Mouse (Mus musculus) lung, embryonic 15.5 days (tissue): ENCODE measurements around the gene Ifitm2. TPM values are rescaled to one million over a fixed set of nuclear protein-coding genes. Genes with fewer than 3 reads are reported as not detected.
A peak's percentile ranks its signal among the peaks of the same experiment; 100 is the strongest.

Experiments
- ATAC-seq: fragments of 200-750 bp; cut with Nextera tagmentation; 2 replicates; pipeline ENCODE4 v1.8.0; 2017; ENCODE audit warnings: moderate number of reproducible peaks, borderline replicate concordance; ENCODE audit not compliant: low FRiP score, low TSS enrichment; ENCODE audit errors: extremely low read depth
- H3K27ac ChIP-seq: fragments of 300-500 bp; sonication (generic); 2 replicates; pipeline ENCODE4 v1.5.1; 2015; ENCODE audit warnings: moderate library complexity, mild to moderate bottlenecking, inconsistent platforms
- H3K27me3 ChIP-seq: fragments of 300-500 bp; sonication (generic); 2 replicates; pipeline ENCODE4 v1.6.1; 2015; ENCODE audit warnings: inconsistent platforms
- H3K36me3 ChIP-seq: fragments of 300-500 bp; sonication (generic); 2 replicates; pipeline ENCODE4 v1.6.1; 2015; ENCODE audit warnings: inconsistent platforms
- H3K4me1 ChIP-seq: fragments of 300-500 bp; sonication (generic); 2 replicates; pipeline ENCODE4 v1.6.1; 2015; ENCODE audit warnings: inconsistent platforms
- H3K4me2 ChIP-seq: fragments of 300-500 bp; sonication (generic); 2 replicates; pipeline ENCODE4 v1.6.1; 2015; ENCODE audit warnings: inconsistent platforms, mild to moderate bottlenecking, moderate library complexity
- H3K4me3 ChIP-seq: fragments of 300-500 bp; sonication (generic); 2 replicates; pipeline ENCODE4 v1.5.1; 2015; ENCODE audit warnings: mild to moderate bottlenecking, inconsistent platforms
- H3K9ac ChIP-seq: fragments of 300-500 bp; sonication (generic); 2 replicates; pipeline ENCODE4 v1.6.1; 2015; ENCODE audit warnings: inconsistent platforms
- H3K9me3 ChIP-seq: fragments of 300-500 bp; sonication (generic); 2 replicates; pipeline ENCODE4 v1.6.1; 2016; ENCODE audit warnings: inconsistent platforms
- WGBS: fragments of 180-500 bp; shearing (Covaris S2); methylation state at CpG from one replicate; pipeline ENCODE4 v1.1.7; 2015; 5-methylcytosine and 5-hydroxymethylcytosine counted together
- polyA plus RNA-seq: library from polyadenylated mRNA; unstranded; fragments of >200 nt; fragmentation: Nextera tagmentation; extraction: Ambion mirVana; gene quantifications from 2 replicates; pipeline ENCODE4 v1.2.1, GENCODE M21; 2015

Ifitm2 gene
- 925 and 963 TPM in 2 replicates for polyA plus RNA-seq

DNA sequence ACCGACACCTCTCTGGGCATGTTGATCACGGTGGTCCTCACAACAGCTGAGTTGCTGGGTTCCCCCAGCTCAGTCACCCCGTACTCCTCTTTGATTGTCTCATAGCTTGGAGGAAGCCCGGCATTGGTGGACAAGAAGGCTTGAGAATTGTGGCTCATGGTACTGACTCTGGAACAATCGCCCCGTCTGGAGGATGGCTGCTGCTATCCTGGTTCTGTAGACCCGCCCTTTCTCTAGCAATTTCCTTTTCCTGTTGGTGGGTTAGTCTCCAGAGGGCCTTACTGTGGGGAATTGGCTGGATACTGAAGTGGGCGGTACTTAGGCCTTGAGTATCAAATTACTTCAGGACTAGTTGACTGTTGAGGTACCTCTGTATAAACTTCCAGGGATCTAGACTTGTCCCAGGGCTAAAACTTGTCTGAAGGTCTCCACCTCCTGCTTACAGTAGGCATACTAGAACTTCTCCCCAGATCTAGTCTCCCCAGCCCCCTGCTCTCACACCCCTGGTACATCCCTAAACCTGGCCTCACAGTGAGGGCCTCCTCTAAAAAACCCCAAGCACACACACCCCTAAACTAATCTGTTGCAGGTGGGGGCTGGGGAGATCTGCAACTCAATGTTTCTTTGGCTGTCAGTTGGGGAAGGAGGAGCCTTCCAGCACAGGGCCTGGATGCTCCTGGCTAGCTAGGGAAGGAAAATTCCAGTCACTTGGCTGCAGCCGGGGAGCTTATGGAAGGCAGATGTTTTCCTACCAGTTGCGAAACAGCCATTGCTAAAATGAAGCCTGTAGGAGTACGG lies at the start of gene Ifitm2, which contains the start of gene Gm45717:
Gene Ifitm2, minus strand, starts transcription at position 230 of the 798 bp plus-strand sequence.
Gene Gm45717, minus strand, starts transcription at position 180 of the 798 bp plus-strand sequence.
- 6% methylated on average over 11 of the region's 11 CpGs for WGBS
- H3K36me3 ChIP-seq = no peaks in the 10 kb centered on the region; the same call in 1 of the 2 replicates
- H3K9ac ChIP-seq = peak within 1 kb of the TSS; percentile 72
- H3K4me2 ChIP-seq = peak within 1 kb of the TSS; percentile 81
- peak within 1 kb of the TSS; percentile 62 for H3K4me3 ChIP-seq
- H3K9me3 ChIP-seq = no peaks in the 10 kb centered on the region
- H3K27me3 ChIP-seq = no peaks in the 10 kb centered on the region
- peaks cover 49% of the 10 kb centered on the region for H3K4me1 ChIP-seq
- peak; percentile 91 for ATAC-seq
- H3K27ac ChIP-seq = peak within 1 kb of the TSS; percentile 98

DNA sequence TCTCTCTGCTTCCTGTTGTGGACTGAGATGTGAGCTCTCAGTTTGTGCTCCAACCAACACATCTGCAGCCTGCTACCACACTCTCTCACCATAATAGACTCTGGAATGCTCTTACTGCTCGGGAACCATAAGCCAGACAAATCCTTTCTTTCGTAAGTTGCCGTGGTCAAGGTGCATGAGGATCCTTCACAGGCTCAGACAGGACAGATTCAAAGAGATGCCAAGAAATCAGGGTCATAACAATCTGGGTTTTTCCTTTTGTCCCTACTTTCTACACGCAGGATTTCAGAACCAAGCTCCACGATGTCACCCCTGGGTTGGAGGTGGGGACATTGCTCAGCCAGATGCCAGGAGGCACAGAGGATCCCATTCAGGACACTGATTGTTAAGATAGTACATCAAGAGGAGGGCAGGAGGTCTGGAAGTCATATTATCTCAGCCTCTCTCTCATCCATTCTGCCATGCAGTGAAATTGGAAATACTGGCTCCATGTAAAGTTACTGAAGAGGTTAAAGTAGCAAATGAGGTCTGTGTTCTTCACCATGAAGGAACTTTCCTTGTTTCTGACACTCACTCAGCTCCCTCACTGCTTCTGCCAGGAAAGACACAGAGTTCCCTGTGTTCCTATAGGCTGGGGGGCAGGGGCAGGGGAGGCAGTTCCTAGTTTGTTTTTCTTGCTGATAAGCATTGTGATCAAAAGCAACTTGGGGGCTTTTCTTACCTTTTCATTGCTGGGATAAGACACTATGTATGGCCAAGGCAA lies 47.6 kb upstream of the Ifitm2 start:
- H3K27me3 ChIP-seq = no peaks in the 10 kb centered on the region
- H3K9me3 ChIP-seq = no peaks in the 10 kb centered on the region
- H3K4me1 ChIP-seq = peaks cover 3% of the 10 kb centered on the region
- no peak for ATAC-seq
- no peak overlapping the region for H3K4me2 ChIP-seq
- no peak overlapping the region for H3K4me3 ChIP-seq
- no peak overlapping the region for H3K27ac ChIP-seq
- WGBS = 73% methylated on average over 5 of the region's 5 CpGs
- no peaks in the 10 kb centered on the region for H3K36me3 ChIP-seq
- H3K9ac ChIP-seq = no peak overlapping the region

DNA sequence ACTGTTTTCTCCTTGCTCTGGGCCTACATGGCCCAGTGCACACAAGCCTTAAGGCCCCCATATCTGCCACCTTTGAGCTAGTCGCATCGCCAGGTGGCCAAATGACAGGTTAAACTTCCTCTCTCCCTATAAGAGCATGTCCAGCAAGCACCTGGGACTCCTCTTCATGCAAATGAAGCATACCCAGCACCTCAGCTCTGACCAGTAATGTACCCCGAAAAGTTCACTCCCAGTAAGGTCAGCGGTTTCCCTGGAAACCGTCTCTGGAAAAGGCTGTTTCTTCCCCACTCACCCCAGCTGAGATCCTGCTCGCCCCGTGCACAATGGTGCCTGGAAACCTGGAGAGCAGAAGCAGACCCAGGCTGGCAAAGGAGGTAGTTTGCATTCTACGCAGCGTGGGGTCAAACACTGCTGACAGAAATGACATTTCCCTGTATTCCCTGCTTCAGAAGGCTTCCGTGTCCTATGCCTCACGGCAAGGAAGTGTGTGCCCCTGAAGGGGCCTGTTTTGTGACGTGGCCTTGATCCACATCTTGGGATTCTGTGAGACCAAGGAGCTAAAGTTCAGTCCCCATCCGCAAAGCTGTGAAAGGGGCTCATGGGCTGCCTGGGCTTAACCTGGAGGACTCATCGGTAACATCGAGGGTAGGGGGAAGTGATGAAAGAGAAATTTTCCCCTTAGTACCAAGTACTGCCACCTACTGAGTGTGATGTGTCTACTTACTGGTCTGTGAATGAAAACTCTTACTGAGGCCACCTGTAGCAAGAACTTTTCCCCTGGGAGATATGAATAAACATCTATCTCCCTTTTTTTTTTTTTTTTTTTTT lies 45.3 kb upstream of the Ifitm2 start:
- no peak for ATAC-seq
- Histone ChIP-seq H3K27me3 (no peaks in the 10 kb centered on the region), H3K36me3 (no peaks in the 10 kb centered on the region), H3K4me1 (no peaks in the 10 kb centered on the region), H3K27ac (no peak overlapping the region), H3K4me3 (no peak overlapping the region), H3K9ac (no peak overlapping the region), H3K9me3 (no peaks in the 10 kb centered on the region), H3K4me2 (no peak overlapping the region)
- 72% methylated on average over 15 of the region's 15 CpGs for WGBS

DNA sequence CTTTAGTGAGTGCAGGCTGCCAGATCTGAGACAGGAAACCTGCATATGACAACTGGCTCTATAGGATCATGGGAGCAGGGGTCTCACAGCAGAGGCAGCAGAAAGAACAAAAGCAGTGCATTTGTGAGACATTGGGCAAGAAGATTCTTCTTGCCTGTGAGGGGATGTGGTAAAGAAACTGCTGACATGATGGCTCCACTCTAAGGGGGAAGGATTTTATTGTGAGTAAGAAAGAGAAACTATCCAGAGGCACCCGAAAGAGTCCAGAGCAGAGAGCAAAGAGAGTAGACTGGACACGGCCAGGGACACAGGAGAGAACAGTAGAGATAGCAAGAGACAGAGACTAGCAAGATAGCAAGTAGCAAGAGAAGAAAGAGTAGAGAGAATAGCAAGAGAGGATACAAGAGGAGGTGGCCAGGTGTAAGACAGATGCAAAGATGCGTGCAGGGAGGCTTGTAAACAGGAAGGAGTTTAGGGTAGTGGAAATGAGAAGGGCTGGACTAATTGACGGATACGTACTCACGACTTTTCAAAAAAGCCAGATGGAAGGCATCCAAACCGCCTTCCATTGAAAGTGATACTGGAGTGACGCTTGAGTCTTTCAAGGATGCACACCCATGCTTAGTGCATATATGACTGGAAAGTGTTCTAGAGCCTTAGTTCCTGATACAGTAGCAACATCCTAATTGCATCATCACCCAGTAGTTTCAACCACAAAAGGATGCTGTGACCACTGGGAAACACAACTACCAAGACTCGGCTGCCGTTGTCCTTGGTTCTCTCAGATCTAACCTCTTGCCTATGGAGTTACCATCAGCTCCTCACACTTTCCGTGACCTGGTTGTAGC lies 43.3 kb upstream of the Ifitm2 start:
- no peak overlapping the region for H3K4me3 ChIP-seq
- no peaks in the 10 kb centered on the region for H3K36me3 ChIP-seq
- no peaks in the 10 kb centered on the region for H3K4me1 ChIP-seq
- H3K9ac ChIP-seq = no peak overlapping the region
- 66% methylated on average over 11 of the region's 11 CpGs for WGBS
- H3K4me2 ChIP-seq = no peak overlapping the region
- no peak for ATAC-seq
- no peak overlapping the region for H3K27ac ChIP-seq
- no peaks in the 10 kb centered on the region for H3K9me3 ChIP-seq
- no peaks in the 10 kb centered on the region for H3K27me3 ChIP-seq

DNA sequence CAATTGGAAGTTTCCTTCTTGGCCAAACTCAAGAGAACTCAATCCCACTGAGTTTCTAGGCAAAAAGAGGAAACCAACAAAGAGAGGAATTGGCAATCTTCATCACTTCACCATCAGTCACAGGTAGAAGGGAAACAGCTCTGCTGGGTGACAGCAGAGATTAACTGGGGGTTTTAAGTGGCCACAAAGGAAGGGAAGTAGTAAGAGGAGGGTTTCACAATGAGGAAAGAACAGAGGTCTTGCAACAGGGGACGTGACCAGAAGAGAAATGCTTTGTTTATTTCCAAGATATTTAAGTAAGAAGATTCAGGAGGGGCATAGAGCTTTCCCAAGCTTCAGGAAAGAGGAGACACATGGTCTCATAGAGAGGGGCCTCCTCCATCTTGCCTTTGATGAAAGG lies 42.0 kb upstream of the Ifitm2 start:
- no peak for ATAC-seq
- H3K9me3 ChIP-seq = no peaks in the 10 kb centered on the region
- no peak overlapping the region for H3K9ac ChIP-seq
- H3K4me1 ChIP-seq = no peaks in the 10 kb centered on the region
- H3K4me2 ChIP-seq = no peak overlapping the region
- H3K27me3 ChIP-seq = no peaks in the 10 kb centered on the region
- WGBS = 30% methylated on average over 1 of the region's 1 CpGs
- H3K27ac ChIP-seq = no peak overlapping the region
- H3K4me3 ChIP-seq = no peak overlapping the region
- H3K36me3 ChIP-seq = no peaks in the 10 kb centered on the region

DNA sequence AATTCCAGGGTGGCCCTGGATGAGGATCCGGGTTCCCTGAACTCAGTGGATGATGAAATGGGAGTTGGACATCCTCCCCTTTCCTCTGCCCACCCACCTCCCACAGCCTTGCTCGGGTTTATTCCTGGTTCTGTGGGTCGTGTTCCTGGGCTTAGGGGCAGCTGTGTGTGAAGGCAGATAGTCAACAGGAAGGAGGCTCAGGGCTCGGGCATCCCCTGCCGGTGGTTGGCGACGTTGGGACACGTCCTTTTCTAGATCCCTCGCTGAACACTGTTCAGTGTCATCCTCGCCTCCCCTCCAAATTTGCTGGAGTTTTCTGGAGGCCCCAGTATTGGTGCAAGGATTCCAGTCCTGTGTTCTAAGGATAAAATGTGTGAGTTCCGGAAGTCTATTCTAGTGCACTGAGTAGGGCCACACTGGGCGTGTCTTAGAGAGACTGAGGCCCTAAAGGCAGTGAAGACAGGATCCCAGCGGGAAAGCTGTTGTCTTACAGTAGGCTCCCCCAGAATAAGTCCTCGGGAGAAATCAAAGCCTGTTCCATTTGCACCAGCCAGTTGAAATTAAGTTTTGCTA lies 35.4 kb upstream of the Ifitm2 start:
- Histone ChIP-seq H3K9me3 (no peaks in the 10 kb centered on the region), H3K4me2 (no peak overlapping the region), H3K9ac (no peak overlapping the region), H3K4me3 (no peak overlapping the region), H3K27ac (no peak overlapping the region), H3K36me3 (no peaks in the 10 kb centered on the region), H3K4me1 (peaks cover 6% of the 10 kb centered on the region; the same call in 1 of the 2 replicates), H3K27me3 (no peaks in the 10 kb centered on the region)
- ATAC-seq = no peak
- WGBS = 79% methylated on average over 14 of the region's 14 CpGs

DNA sequence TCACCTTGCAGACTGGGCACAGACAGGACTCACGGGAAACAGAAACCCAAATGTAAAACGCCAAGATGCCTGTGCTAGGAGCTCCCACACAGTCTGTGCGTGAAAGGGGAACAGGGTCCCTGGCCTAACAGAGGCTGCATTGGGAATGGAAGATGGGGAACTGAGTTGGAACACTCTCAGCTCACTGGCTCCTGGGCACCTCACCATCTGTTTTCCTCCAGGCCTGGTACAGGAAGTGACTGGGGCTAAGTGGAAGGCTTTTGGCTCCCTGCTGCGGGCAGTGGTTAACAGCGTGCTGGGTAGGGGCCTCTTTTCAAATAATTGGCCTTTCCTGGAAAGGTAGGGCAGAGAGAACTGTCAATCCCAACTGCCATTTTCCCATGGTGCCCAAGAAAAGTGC lies 34.8 kb upstream of the Ifitm2 start:
- no peak for ATAC-seq
- Histone ChIP-seq H3K27ac (no peak overlapping the region), H3K4me1 (peaks cover 6% of the 10 kb centered on the region; the same call in 1 of the 2 replicates), H3K4me3 (no peak overlapping the region), H3K4me2 (no peak overlapping the region), H3K36me3 (no peaks in the 10 kb centered on the region), H3K9me3 (no peaks in the 10 kb centered on the region), H3K27me3 (no peaks in the 10 kb centered on the region), H3K9ac (no peak overlapping the region)
- 46% methylated on average over 5 of the region's 5 CpGs for WGBS

DNA sequence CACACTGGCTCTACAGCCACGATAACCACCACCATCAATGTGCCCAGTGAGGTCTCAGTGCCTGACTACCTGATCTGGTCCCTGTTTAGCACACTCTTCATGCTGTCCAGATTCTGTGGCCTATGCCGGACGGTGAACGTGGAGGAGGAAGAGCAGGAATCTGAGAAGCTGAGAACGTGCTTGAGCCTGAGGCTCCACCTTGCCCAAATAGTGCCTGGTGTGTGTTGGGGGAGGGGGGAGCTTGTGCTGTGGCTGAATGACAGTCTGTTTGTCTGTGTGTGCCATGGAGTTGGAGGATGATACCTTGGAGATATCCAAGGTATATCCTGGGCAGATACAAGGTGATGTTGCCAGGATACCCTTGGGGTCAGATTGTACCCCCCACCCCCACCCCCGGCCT lies 34.4 kb upstream of the Ifitm2 start:
- ATAC-seq = no peak
- H3K9me3 ChIP-seq = no peaks in the 10 kb centered on the region
- no peak overlapping the region for H3K27ac ChIP-seq
- no peak overlapping the region for H3K4me2 ChIP-seq
- H3K9ac ChIP-seq = no peak overlapping the region
- H3K27me3 ChIP-seq = no peaks in the 10 kb centered on the region
- 46% methylated on average over 6 of the region's 6 CpGs for WGBS
- peaks cover 6% of the 10 kb centered on the region; the same call in 1 of the 2 replicates for H3K4me1 ChIP-seq
- no peak overlapping the region for H3K4me3 ChIP-seq
- H3K36me3 ChIP-seq = no peaks in the 10 kb centered on the region

DNA sequence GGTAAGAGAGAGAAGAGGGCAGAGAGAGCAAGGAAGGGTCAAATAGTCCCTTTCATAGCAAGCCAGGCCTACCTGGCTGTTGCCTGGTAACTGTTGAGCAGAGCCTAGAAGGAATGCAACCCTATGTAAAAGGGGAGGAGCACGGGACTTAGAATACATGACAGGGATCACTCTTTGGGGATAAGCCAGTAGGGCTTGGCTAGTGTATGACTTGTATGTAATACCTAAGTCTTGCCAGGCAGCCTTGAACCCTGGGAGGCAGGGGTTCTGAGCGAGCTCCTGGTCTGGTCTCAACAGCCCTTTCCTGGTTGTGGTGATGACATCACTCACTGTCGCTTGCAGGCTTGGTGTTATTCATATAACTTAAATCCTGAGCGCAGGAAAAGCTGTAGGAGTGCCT lies 33.2 kb upstream of the Ifitm2 start:
- no peak for ATAC-seq
- Histone ChIP-seq H3K27ac (no peak overlapping the region), H3K9ac (no peak overlapping the region), H3K4me2 (no peak overlapping the region), H3K9me3 (no peaks in the 10 kb centered on the region), H3K4me3 (no peak overlapping the region), H3K4me1 (peaks cover 6% of the 10 kb centered on the region; the same call in 1 of the 2 replicates), H3K27me3 (no peaks in the 10 kb centered on the region), H3K36me3 (no peaks in the 10 kb centered on the region)
- WGBS = 53% methylated on average over 4 of the region's 4 CpGs

DNA sequence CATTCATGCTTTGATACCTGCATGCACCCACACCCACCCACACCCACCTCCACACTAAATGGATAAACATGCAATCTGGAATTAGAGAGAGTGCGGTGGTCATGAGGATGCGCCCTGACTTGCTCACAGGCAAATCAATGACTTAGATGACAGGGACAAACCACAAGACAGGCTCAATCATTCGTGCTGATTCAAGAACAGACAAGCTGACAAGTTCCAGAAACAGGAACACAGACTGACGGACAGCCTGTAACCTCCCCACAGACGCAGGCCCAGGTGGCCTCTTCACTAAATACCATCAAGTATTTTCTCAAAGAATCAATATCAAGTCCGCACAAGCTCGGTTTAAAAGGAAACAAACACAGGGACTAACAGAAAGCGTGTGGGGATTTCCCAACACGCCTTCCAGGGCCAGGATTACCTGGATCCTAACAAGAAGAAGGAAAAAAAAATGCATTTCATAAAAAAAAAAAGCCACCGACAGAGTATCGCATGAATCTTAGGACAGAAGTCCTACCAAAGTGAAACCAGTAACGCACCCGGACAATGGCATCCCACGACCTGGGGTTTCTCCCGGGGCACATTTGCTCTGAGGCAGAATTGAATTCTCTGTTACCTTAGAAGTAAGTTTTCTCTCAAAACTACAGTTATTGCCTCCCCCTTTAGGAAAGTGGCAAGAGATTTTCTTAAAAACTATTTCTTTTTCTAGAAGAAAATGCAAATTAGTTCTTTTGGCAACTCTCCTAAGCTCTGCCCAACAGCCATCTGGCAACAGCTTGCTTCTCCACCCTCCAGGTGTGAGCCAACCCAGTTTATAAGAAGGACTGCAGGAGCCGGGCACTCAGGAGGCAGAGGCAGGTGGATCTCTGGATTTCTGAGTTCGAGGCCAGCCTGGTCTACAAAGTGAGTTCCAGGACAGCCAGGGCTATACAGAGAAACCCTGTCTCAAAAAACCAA lies 31.7 kb upstream of the Ifitm2 start:
- Histone ChIP-seq H3K27me3 (no peaks in the 10 kb centered on the region), H3K4me1 (peaks cover 6% of the 10 kb centered on the region; the same call in 1 of the 2 replicates), H3K9ac (no peak overlapping the region), H3K36me3 (no peaks in the 10 kb centered on the region), H3K4me2 (no peak overlapping the region), H3K4me3 (no peak overlapping the region), H3K9me3 (no peaks in the 10 kb centered on the region), H3K27ac (no peak overlapping the region)
- 78% methylated on average over 17 of the region's 17 CpGs for WGBS
- ATAC-seq = no peak
